Mouse (Mus musculus): Measurements from ENCODE around the gene Ube2i.
"Not testable (repeated sequence)": the region's sequence is repeated elsewhere in the genome, so short reads cannot be mapped to it uniquely, and the experiment has no call there.

The Ube2i gene

GRCm38 (mm10) chr17:25255110-25255509 is 19.3 kb downstream of the Ube2i start:
- in situ Hi-C loops (cut with MboI, MseI) = no loop called here

- in situ Hi-C loops (cut with MboI, MseI) = no loop called here
Observed at GRCm38 (mm10) chr17:25253760-25254159, 20.7 kb downstream of the Ube2i start.

GRCm38 (mm10) chr17:25252643-25253042 is 21.8 kb downstream of the Ube2i start:
- in situ Hi-C loops (cut with MboI, MseI) = no loop called here

- in situ Hi-C loops (cut with MboI, MseI) = no loop called here
Observed at GRCm38 (mm10) chr17:25250181-25250835, 24.1 kb downstream of the Ube2i start.

- in situ Hi-C loops (cut with MboI, MseI) = no loop called here
Observed at GRCm38 (mm10) chr17:25248033-25248750, 26.2 kb downstream of the Ube2i start.

- in situ Hi-C loops (cut with MboI, MseI) = no loop called here
Observed at GRCm38 (mm10) chr17:25244239-25244638, 30.2 kb downstream of the Ube2i start.

GRCm38 (mm10) chr17:25243131-25243780 is 31.2 kb downstream of the Ube2i start:
- in situ Hi-C loops (cut with MboI, MseI) = no loop called here

- in situ Hi-C loops (cut with MboI, MseI) = no loop called here
Observed at GRCm38 (mm10) chr17:25239695-25240636, 34.5 kb downstream of the Ube2i start, which contains the start of the genes Gnptg and Tsr3. TSS of gene Gnptg (minus strand) at chr17:25240124. TSS of gene Tsr3 (plus strand) at chr17:25240170.

GRCm38 (mm10) chr17:25235635-25236034 is 38.8 kb downstream of the Ube2i start:
- in situ Hi-C loops (cut with MboI, MseI) = no loop called here

GRCm38 (mm10) chr17:25231621-25232020 is 42.8 kb downstream of the Ube2i start:
- in situ Hi-C loops (cut with MboI, MseI) = not testable (repeated sequence)

- in situ Hi-C loops (cut with MboI, MseI) = no loop called here
Observed at GRCm38 (mm10) chr17:25230700-25231099, 43.7 kb downstream of the Ube2i start.

GRCm38 (mm10) chr17:25230014-25230655 is 44.3 kb downstream of the Ube2i start:
- in situ Hi-C loops (cut with MboI, MseI) = not testable (repeated sequence)

GRCm38 (mm10) chr17:25227991-25228390 is 46.4 kb downstream of the Ube2i start:
- in situ Hi-C loops (cut with MboI, MseI) = no loop called here

GRCm38 (mm10) chr17:25225659-25226058 is 48.8 kb downstream of the Ube2i start:
- in situ Hi-C loops (cut with MboI, MseI) = no loop called here

- in situ Hi-C loops (cut with MboI, MseI) = loop anchor here (5.0 kb wide), 1 partner anchor 48 kb away; the partner anchor contains the start of gene Ube2i
Observed at GRCm38 (mm10) chr17:25224586-25225222, 49.7 kb downstream of the Ube2i start.

GRCm38 (mm10) chr17:25222951-25223601 is 51.3 kb downstream of the Ube2i start:
- in situ Hi-C loops (cut with MboI, MseI) = loop anchor here (5.0 kb wide), 1 partner anchor 49 kb away; the partner anchor contains the start of gene Ube2i

GRCm38 (mm10) chr17:25222504-25222940 is 51.9 kb downstream of the Ube2i start:
- in situ Hi-C loops (cut with MboI, MseI) = loop anchor here (5.0 kb wide), 1 partner anchor 50 kb away; the partner anchor contains the start of gene Ube2i

GRCm38 (mm10) chr17:25221821-25222503 is 52.5 kb downstream of the Ube2i start:
- in situ Hi-C loops (cut with MboI, MseI) = loop anchor here (5.0 kb wide), 1 partner anchor 50 kb away; the partner anchor contains the start of gene Ube2i

- in situ Hi-C loops (cut with MboI, MseI) = loop anchor here (5.0 kb wide), 1 partner anchor 52 kb away; the partner anchor contains the start of gene Ube2i
Observed at GRCm38 (mm10) chr17:25220746-25221145, 53.7 kb downstream of the Ube2i start.

All from T-helper 2 cell (primary cell).